Mouse (Mus musculus) MEL (cell line): ENCODE results near the gene Btbd11. TPM values are rescaled to one million over a fixed set of nuclear protein-coding genes. Genes with fewer than 3 reads are reported as not detected.

ENCODE experiments used
- DNase-seq: peaks from one replicate; pipeline ENCODE4 v3.0.0; 2011; ENCODE audit warnings: low read depth, low spot score
- H3K27ac ChIP-seq: 2 replicates; pipeline ENCODE4 v1.5.1; 2012; ENCODE audit warnings: low read depth, mild to moderate bottlenecking, control low read depth, low read length, moderate library complexity; ENCODE audit not compliant: control insufficient read depth
- H3K27me3 ChIP-seq, 2 experiments: fragments of 150-350 bp in 1 of 2; sonication (generic) in 1 of 2; 2 replicates each; pipeline ENCODE4 v1.6.1; 2012; ENCODE audit warnings: low read length in 2 of 2, mild to moderate bottlenecking in 2 of 2, improper control_type of control experiment in 1 of 2, moderate library complexity in 1 of 2; ENCODE audit not compliant: insufficient read depth in 2 of 2, control insufficient read depth in 1 of 2
- H3K36me3 ChIP-seq, 2 experiments: 2 replicates each; pipeline ENCODE4 v1.6.1; 2012 to 2014; ENCODE audit warnings: low read length in 2 of 2, improper control_type of control experiment in 1 of 2, inconsistent platforms in 1 of 2, mild to moderate bottlenecking in 1 of 2; ENCODE audit not compliant: insufficient read depth in 2 of 2, control insufficient read depth in 1 of 2
- H3K4me1 ChIP-seq, 2 experiments: fragments of 150-350 bp in 1 of 2; sonication (generic) in 1 of 2; 2 replicates each; pipeline ENCODE4 v1.6.1; 2012; ENCODE audit warnings: low read length in 2 of 2, improper control_type of control experiment in 1 of 2, mild to moderate bottlenecking in 1 of 2; ENCODE audit not compliant: insufficient read depth in 2 of 2, control insufficient read depth in 1 of 2
- H3K4me3 ChIP-seq, 2 experiments: fragments of 150-350 bp in 1 of 2; sonication (generic) in 1 of 2; 2 replicates each; pipeline ENCODE4 v1.5.1; 2012; ENCODE audit warnings: low read depth in 2 of 2, low read length in 2 of 2, mild to moderate bottlenecking in 2 of 2, moderate library complexity in 2 of 2, control low read depth in 1 of 2, improper control_type of control experiment in 1 of 2; ENCODE audit not compliant: control insufficient read depth in 1 of 2, insufficient read depth in 1 of 2
- H3K79me2 ChIP-seq: 2 replicates; pipeline ENCODE4 v1.6.1; 2012; ENCODE audit warnings: mild to moderate bottlenecking, low read length, moderate library complexity; ENCODE audit not compliant: control insufficient read depth, poor library complexity, insufficient read depth
- H3K9ac ChIP-seq: 2 replicates; pipeline ENCODE4 v1.6.1; 2012; ENCODE audit warnings: low read depth, mild to moderate bottlenecking, control low read depth, low read length, moderate library complexity; ENCODE audit not compliant: control insufficient read depth, poor library complexity, severe bottlenecking
- H3K9me3 ChIP-seq: fragments of 150-350 bp; sonication (generic); replicated peaks from 2 replicates; pipeline ENCODE4 v1.6.1; 2012; ENCODE audit warnings: mild to moderate bottlenecking, low read length, improper control_type of control experiment, moderate library complexity; ENCODE audit not compliant: insufficient read depth
- BHLHE40 ChIP-seq: IDR thresholded peaks from 2 replicates; pipeline ENCODE4 v1.6.1; 2012; ENCODE audit warnings: low read depth, mild to moderate bottlenecking, inconsistent platforms, low read length, improper control_type of control experiment, borderline replicate concordance
- CTCF ChIP-seq, 3 experiments: IDR thresholded peaks in 2 of 3; conservative IDR thresholded peaks in 1 of 3; 2 replicates each; pipeline ENCODE4 v1.5.1; 2011 to 2012; ENCODE audit warnings: low read length in 3 of 3, low read depth in 2 of 3, mild to moderate bottlenecking in 2 of 3, improper control_type of control experiment in 1 of 3, inconsistent platforms in 1 of 3, mixed read lengths in 1 of 3, moderate library complexity in 1 of 3; ENCODE audit not compliant: control insufficient read depth in 1 of 3, insufficient read depth in 1 of 3, poor library complexity in 1 of 3, severe bottlenecking in 1 of 3
- HCFC1 ChIP-seq: IDR thresholded peaks from 2 replicates; pipeline ENCODE4 v1.6.1; 2012; ENCODE audit warnings: low read depth, mild to moderate bottlenecking, inconsistent platforms, low read length, improper control_type of control experiment, moderate library complexity
- JUND ChIP-seq: IDR thresholded peaks from 2 replicates; pipeline ENCODE4 v1.6.1; 2011; ENCODE audit warnings: low read depth, mild to moderate bottlenecking, improper control_type of control experiment, low read length
- MEF2A ChIP-seq: IDR thresholded peaks from 2 replicates; pipeline ENCODE4 v1.6.1; 2014; ENCODE audit warnings: low read depth, mild to moderate bottlenecking, inconsistent platforms, low read length, improper control_type of control experiment; ENCODE audit not compliant: poor library complexity, insufficient replicate concordance, severe bottlenecking; ENCODE audit errors: extremely low read depth
- MXI1 ChIP-seq: IDR thresholded peaks from 2 replicates; pipeline ENCODE4 v1.6.1; 2011; ENCODE audit warnings: mild to moderate bottlenecking, low read depth, low read length, improper control_type of control experiment
- RCOR1 ChIP-seq: IDR thresholded peaks from 2 replicates; pipeline ENCODE4 v1.6.1; 2012; ENCODE audit warnings: low read depth, mild to moderate bottlenecking, inconsistent platforms, low read length, improper control_type of control experiment
- TBP ChIP-seq: IDR thresholded peaks from 2 replicates; pipeline ENCODE4 v1.8.0; 2011; ENCODE audit warnings: low read depth, low read length, improper control_type of control experiment
- TCF12 ChIP-seq: IDR thresholded peaks from 2 replicates; pipeline ENCODE4 v1.6.1; 2014; ENCODE audit warnings: low read depth, mild to moderate bottlenecking, inconsistent platforms, low read length, improper control_type of control experiment, moderate library complexity
- USF2 ChIP-seq, 2 experiments: IDR thresholded peaks; 2 replicates each; pipeline ENCODE4 v1.6.1; 2011 to 2012; ENCODE audit warnings: improper control_type of control experiment in 2 of 2, low read length in 2 of 2, borderline replicate concordance in 1 of 2, inconsistent platforms in 1 of 2, low read depth in 1 of 2, mild to moderate bottlenecking in 1 of 2; ENCODE audit not compliant: insufficient read depth in 1 of 2
- polyA plus RNA-seq, 2 experiments: library from polyadenylated mRNA; stranded (reverse) in 1 of 2; unstranded in 1 of 2; fragments of >175 nt in 1 of 2; fragments of >200 nt in 1 of 2; gene quantifications; 2 replicates each; pipeline versions ENCODE4 v1.2.1 to v1.2.4; 2012; ENCODE audit warnings: low replicate concordance in 2 of 2, low read depth in 1 of 2; ENCODE audit not compliant: insufficient read length in 2 of 2, insufficient read depth in 1 of 2, missing spikeins in 1 of 2
- total RNA-seq: library from RNA; depleted of rRNA; stranded (reverse); fragments of 300-350 nt; gene quantifications from 2 replicates; pipeline ENCODE4 v1.2.3, GENCODE M21; 2012

Gene Btbd11
- total and polyA plus RNA-seq, 3 experiments = not detected

DNA sequence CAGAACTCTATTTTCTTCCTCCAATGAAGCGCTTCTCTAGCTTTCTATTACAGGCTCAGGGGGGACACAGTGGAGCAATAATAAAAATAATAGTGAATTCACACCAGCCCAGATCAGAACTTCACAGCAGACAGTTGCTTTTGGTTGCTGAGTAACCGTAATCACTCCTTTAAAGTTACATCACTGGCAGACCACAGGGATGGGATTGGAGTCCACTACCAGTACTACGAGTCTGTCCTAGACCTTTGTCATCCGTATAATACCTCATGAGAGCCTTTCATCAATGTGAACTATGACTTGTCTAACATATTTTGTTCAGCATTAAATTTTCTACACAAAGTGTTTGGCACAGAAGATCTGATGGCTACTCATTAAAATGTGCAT is 35.0 kb downstream of the Btbd11 start:
- DNase-seq = no peak
- H3K9ac ChIP-seq = no peak overlapping the region

DNA sequence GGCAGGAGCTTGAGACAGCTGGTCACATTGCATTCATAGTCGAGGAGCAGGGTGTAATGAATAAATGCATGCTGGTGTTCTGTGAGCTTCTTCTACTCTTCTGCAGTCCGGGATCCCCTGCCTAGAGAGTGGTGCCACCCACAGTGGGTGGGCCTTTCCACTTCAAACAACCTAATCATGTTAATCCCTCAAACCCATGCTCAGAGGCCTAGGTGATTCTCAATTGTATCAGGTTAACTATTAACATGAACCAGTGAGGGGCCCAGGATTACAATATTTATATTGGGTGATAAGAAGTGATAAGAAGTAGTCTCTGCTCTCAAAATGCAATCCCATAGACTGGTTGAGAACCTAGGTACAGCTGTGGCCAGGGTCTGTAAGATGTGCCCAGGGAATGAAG is 39.1 kb downstream of the Btbd11 start:
- Histone ChIP-seq H3K9me3 (no peaks in the 10 kb centered on the region), H3K9ac (no peak overlapping the region), H3K4me3 (no peak overlapping the region), H3K27ac (no peak overlapping the region), H3K27me3 (no peaks in the 10 kb centered on the region), H3K4me1 (no peaks in the 10 kb centered on the region), H3K36me3 (no peaks in the 10 kb centered on the region), H3K79me2 (no peaks in the 10 kb centered on the region)
- TF ChIP-seq TCF12 = no peak
- no peak for DNase-seq

More for the DNA sequence above, 35.0 kb downstream of the Btbd11 start:
- no peak overlapping the region for H3K4me3 ChIP-seq
- H3K27me3 ChIP-seq = no peaks in the 10 kb centered on the region
- H3K27ac ChIP-seq = no peak overlapping the region
- TF ChIP-seq MEF2A (no peak), TBP (no peak), HCFC1 (no peak)
- TF ChIP-seq, all 39 proteins: peak for 0
- Histone ChIP-seq H3K79me2 (no peaks in the 10 kb centered on the region), H3K36me3 (no peaks in the 10 kb centered on the region), H3K4me1 (no peaks in the 10 kb centered on the region), H3K9me3 (no peaks in the 10 kb centered on the region)

DNA sequence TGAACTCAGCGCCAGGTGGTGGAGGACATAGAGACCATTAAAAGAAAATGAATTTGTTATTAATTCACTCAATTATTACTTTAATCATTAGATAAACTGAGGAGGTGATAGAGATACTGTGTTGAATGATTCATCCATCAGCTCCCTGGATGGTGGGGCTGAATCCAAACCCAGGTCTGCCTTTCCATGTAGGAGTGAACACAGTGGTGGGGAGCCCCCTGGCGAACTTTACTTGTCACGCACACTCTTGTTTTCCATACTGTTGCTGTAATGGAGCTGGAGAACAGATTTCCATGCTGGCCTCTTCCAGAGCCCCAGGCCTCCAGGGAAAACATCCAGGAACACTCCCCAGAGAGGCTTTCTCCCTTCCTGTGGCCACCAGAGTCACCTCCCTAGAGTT is 50.6 kb downstream of the Btbd11 start:
- no peaks in the 10 kb centered on the region for H3K9me3 ChIP-seq
- no peak for TF ChIP-seq CTCF (IDR thresholded peaks at IDR 0.05 in 2 of 3, conservative IDR thresholded peaks at IDR 0.05 in 1 of 3; ENCODE audit: control insufficient read depth in 1 of 3, insufficient read depth in 1 of 3, low read depth in 2 of 3, low read length in 3 of 3, poor library complexity in 1 of 3, severe bottlenecking in 1 of 3)
- TF ChIP-seq RCOR1 = no peak
- TF ChIP-seq BHLHE40 = no peak
- no peak for TF ChIP-seq JUND
- no peak for TF ChIP-seq USF2 (IDR thresholded peaks at IDR 0.05; ENCODE audit: borderline replicate concordance in 1 of 2, insufficient read depth in 1 of 2, low read depth in 1 of 2, low read length in 2 of 2)
- no peak for TF ChIP-seq MXI1
- TF ChIP-seq, all 39 proteins: peak for 0
- no peaks in the 10 kb centered on the region for H3K79me2 ChIP-seq
- H3K27ac ChIP-seq = no peak overlapping the region
- H3K36me3 ChIP-seq = no peaks in the 10 kb centered on the region
- no peaks in the 10 kb centered on the region for H3K4me1 ChIP-seq
- no peak overlapping the region for H3K9ac ChIP-seq
- DNase-seq = no peak
- H3K4me3 ChIP-seq = no peak overlapping the region
- no peaks in the 10 kb centered on the region for H3K27me3 ChIP-seq
